Mouse (Mus musculus): ENCODE measurements around the gene Serinc3. TPM values are rescaled to one million over a fixed set of nuclear protein-coding genes. Genes with fewer than 3 reads are reported as not detected.

Gene Serinc3
- polyA plus RNA-seq, 1 experiment from 2014 or later = 28.8 TPM

GRCm38 (mm10) chr2:163584088-163584426, 60.9 kb downstream of the Serinc3 start:
- ATAC-seq (replicated peaks) = no peak
- H3K9me3 ChIP-seq = no peaks in the 10 kb centered on the region
- H3K36me3 ChIP-seq = no peaks in the 10 kb centered on the region
- no peak overlapping the region for H3K4me3 ChIP-seq
- H3K27me3 ChIP-seq = no peaks in the 10 kb centered on the region
- no peak overlapping the region for H3K4me2 ChIP-seq (replicated peaks)
- no peak overlapping the region for H3K27ac ChIP-seq (replicated peaks)
- H3K9ac ChIP-seq (replicated peaks) = no peak overlapping the region
- H3K4me1 ChIP-seq = no peaks in the 10 kb centered on the region
- 77% methylated on average over 10 of the region's 10 CpGs for WGBS

GRCm38 (mm10) chr2:163583226-163584087, 61.5 kb downstream of the Serinc3 start:
- Histone ChIP-seq H3K27ac (replicated peaks) (no peak overlapping the region), H3K4me2 (replicated peaks) (no peak overlapping the region), H3K27me3 (no peaks in the 10 kb centered on the region), H3K9ac (replicated peaks) (no peak overlapping the region), H3K36me3 (no peaks in the 10 kb centered on the region), H3K4me3 (no peak overlapping the region), H3K9me3 (no peaks in the 10 kb centered on the region), H3K4me1 (no peaks in the 10 kb centered on the region)
- no peak for ATAC-seq (replicated peaks)
- 84% methylated on average over 10 of the region's 10 CpGs for WGBS

- Histone ChIP-seq H3K4me2 (replicated peaks) (no peak overlapping the region), H3K9ac (replicated peaks) (no peak overlapping the region), H3K36me3 (no peaks in the 10 kb centered on the region), H3K27me3 (no peaks in the 10 kb centered on the region), H3K4me1 (no peaks in the 10 kb centered on the region), H3K9me3 (no peaks in the 10 kb centered on the region), H3K4me3 (no peak overlapping the region), H3K27ac (replicated peaks) (no peak overlapping the region)
- 87% methylated on average over 13 of the region's 13 CpGs for WGBS
- no peak for ATAC-seq (replicated peaks)
Observed at GRCm38 (mm10) chr2:163580069-163580945, 64.6 kb downstream of the Serinc3 start.

- Histone ChIP-seq H3K36me3 (no peaks in the 10 kb centered on the region), H3K4me1 (no peaks in the 10 kb centered on the region), H3K9me3 (no peaks in the 10 kb centered on the region), H3K4me2 (replicated peaks) (no peak overlapping the region), H3K4me3 (no peak overlapping the region), H3K9ac (replicated peaks) (no peak overlapping the region), H3K27ac (replicated peaks) (no peak overlapping the region), H3K27me3 (no peaks in the 10 kb centered on the region)
- WGBS = 89% methylated on average over 2 of the region's 2 CpGs
- no peak for ATAC-seq (replicated peaks)
Observed at GRCm38 (mm10) chr2:163577986-163578385, 66.9 kb downstream of the Serinc3 start.

GRCm38 (mm10) chr2:163575248-163575647, 69.7 kb downstream of the Serinc3 start:
- H3K4me2 ChIP-seq (replicated peaks) = no peak overlapping the region
- H3K9ac ChIP-seq (replicated peaks) = no peak overlapping the region
- WGBS = 46% methylated on average over 11 of the region's 11 CpGs
- ATAC-seq (replicated peaks) = no peak
- H3K27me3 ChIP-seq = no peaks in the 10 kb centered on the region
- no peaks in the 10 kb centered on the region for H3K36me3 ChIP-seq
- no peaks in the 10 kb centered on the region for H3K4me1 ChIP-seq
- no peak overlapping the region for H3K27ac ChIP-seq (replicated peaks)
- no peaks in the 10 kb centered on the region for H3K9me3 ChIP-seq
- H3K4me3 ChIP-seq = no peak overlapping the region

- no peaks in the 10 kb centered on the region for H3K9me3 ChIP-seq
- ATAC-seq (replicated peaks) = no peak
- H3K36me3 ChIP-seq = no peaks in the 10 kb centered on the region
- 81% methylated on average over 3 of the region's 3 CpGs for WGBS
- no peak overlapping the region for H3K4me3 ChIP-seq
- no peak overlapping the region for H3K9ac ChIP-seq (replicated peaks)
- H3K27ac ChIP-seq (replicated peaks) = no peak overlapping the region
- no peaks in the 10 kb centered on the region for H3K4me1 ChIP-seq
- no peak overlapping the region for H3K4me2 ChIP-seq (replicated peaks)
- H3K27me3 ChIP-seq = no peaks in the 10 kb centered on the region
Observed at GRCm38 (mm10) chr2:163574321-163574720, 70.6 kb downstream of the Serinc3 start.

Other genes with a start within 250 kb of the Serinc3 start
- 0.22 and 0.25 TPM in 2 replicates for gene Jph2, start 247.1 kb downstream of the Serinc3 start, polyA plus RNA-seq (2015; fragmentation: Nextera tagmentation; extraction: Ambion mirVana)
- 75.4 and 79.1 TPM in 2 replicates for gene Oser1, start 220.4 kb downstream of the Serinc3 start, polyA plus RNA-seq (2015; fragmentation: Nextera tagmentation; extraction: Ambion mirVana)
- 111 and 112 TPM in 2 replicates for gene Gdap1l1, start 206.7 kb downstream of the Serinc3 start, polyA plus RNA-seq (2015; fragmentation: Nextera tagmentation; extraction: Ambion mirVana)
- gene Fitm2, start 172.5 kb downstream of the Serinc3 start, polyA plus RNA-seq (2015; fragmentation: Nextera tagmentation; extraction: Ambion mirVana) = 11.4 and 12.3 TPM in 2 replicates
- not detected in 2 replicates for gene R3hdml, start 152.8 kb downstream of the Serinc3 start, polyA plus RNA-seq (2015; fragmentation: Nextera tagmentation; extraction: Ambion mirVana)
- gene Hnf4a, start 138.3 kb downstream of the Serinc3 start, polyA plus RNA-seq (2015; fragmentation: Nextera tagmentation; extraction: Ambion mirVana) = not detected in 2 replicates
- 43.3 and 44.4 TPM in 2 replicates for gene Ttpal, start 42.8 kb downstream of the Serinc3 start, polyA plus RNA-seq (2015; fragmentation: Nextera tagmentation; extraction: Ambion mirVana)
- 157 and 165 TPM in 2 replicates for gene Pkig, start 13.3 kb upstream of the Serinc3 start, polyA plus RNA-seq (2015; fragmentation: Nextera tagmentation; extraction: Ambion mirVana)
- gene Ada, start 105.1 kb upstream of the Serinc3 start, polyA plus RNA-seq (2015; fragmentation: Nextera tagmentation; extraction: Ambion mirVana) = 4.0 and 4.8 TPM in 2 replicates
- 0.14 and 0.25 TPM in 2 replicates for gene Ccn5, start 175.7 kb upstream of the Serinc3 start, polyA plus RNA-seq (2015; fragmentation: Nextera tagmentation; extraction: Ambion mirVana)
- not detected in 2 replicates for gene Kcnk15, start 208.5 kb upstream of the Serinc3 start, polyA plus RNA-seq (2015; fragmentation: Nextera tagmentation; extraction: Ambion mirVana)

Data from forebrain, embryonic 15.5 days (tissue).